Mouse (Mus musculus) forebrain, embryonic 14.5 days (tissue): ENCODE data around the gene Rpia. TPM values are rescaled to one million over a fixed set of nuclear protein-coding genes. Genes with fewer than 3 reads are reported as not detected.
"Not testable (repeated sequence)": the region's sequence is repeated elsewhere in the genome, so short reads cannot be mapped to it uniquely, and the experiment has no call there.

ENCODE experiments used
- ATAC-seq: fragments of 200-750 bp; cut with Nextera tagmentation; 2 replicates; pipeline ENCODE4 v1.8.0; 2017; ENCODE audit warnings: mild to moderate bottlenecking, moderate library complexity
- DNase-seq: peaks from one replicate; pipeline ENCODE4 v3.0.0-alpha.2; 2015; ENCODE audit warnings: low spot score
- H3K27ac ChIP-seq: fragments of 300-500 bp; sonication (generic); 2 replicates; pipeline ENCODE4 v1.5.1; 2014; ENCODE audit warnings: low read depth, mild to moderate bottlenecking, control low read depth, low read length, moderate library complexity
- H3K27me3 ChIP-seq: fragments of 300-500 bp; sonication (generic); replicated peaks from 2 replicates; pipeline ENCODE4 v1.6.1; 2014; ENCODE audit warnings: low read length, control low read depth, mixed read lengths; ENCODE audit not compliant: control insufficient read depth, insufficient read depth
- H3K36me3 ChIP-seq: fragments of 300-500 bp; sonication (generic); 2 replicates; pipeline ENCODE4 v1.6.1; 2014; ENCODE audit warnings: low read length, control low read depth; ENCODE audit not compliant: control insufficient read depth, insufficient read depth
- H3K4me1 ChIP-seq: fragments of 300-500 bp; sonication (generic); 2 replicates; pipeline ENCODE4 v1.6.1; 2014; ENCODE audit warnings: antibody characterized with exemption, low read length, control low read depth; ENCODE audit not compliant: control insufficient read depth, insufficient read depth
- H3K4me2 ChIP-seq: fragments of 300-500 bp; sonication (generic); 2 replicates; pipeline ENCODE4 v1.6.1; 2014; ENCODE audit warnings: mild to moderate bottlenecking, control low read depth, low read length
- H3K4me3 ChIP-seq: fragments of 300-500 bp; sonication (generic); 2 replicates; pipeline ENCODE4 v1.5.1; 2014; ENCODE audit warnings: low read depth, low read length, control low read depth
- H3K9ac ChIP-seq: fragments of 300-500 bp; sonication (generic); 2 replicates; pipeline ENCODE4 v1.6.1; 2014; ENCODE audit warnings: mild to moderate bottlenecking, low read length, control low read depth, moderate library complexity
- H3K9me3 ChIP-seq: fragments of 300-500 bp; sonication (generic); replicated peaks from 2 replicates; pipeline ENCODE4 v1.6.1; 2016; ENCODE audit warnings: low read length, control low read depth, mixed read lengths; ENCODE audit not compliant: control insufficient read depth
- WGBS: fragments of 180-500 bp; shearing (Covaris S2); extraction: QIAGEN DNeasy Blood & Tissue Kit; methylation state at CpG from one replicate; pipeline ENCODE4 v1.1.7; 2014; 5-methylcytosine and 5-hydroxymethylcytosine counted together
- polyA plus RNA-seq: library from polyadenylated mRNA; unstranded; fragments of >200 nt; fragmentation: Nextera tagmentation; extraction: Ambion mirVana; gene quantifications from 2 replicates; pipeline ENCODE4 v1.2.1, GENCODE M21; 2014

The Rpia gene
- polyA plus RNA-seq, 1 experiment from 2014 or later: 2.5 TPM

- peak overlapping the region; percentile 81 for H3K4me2 ChIP-seq
- no peaks in the 10 kb centered on the region for H3K27me3 ChIP-seq
- peak overlapping the region; percentile 64 for H3K9ac ChIP-seq
- ATAC-seq (peak; percentile 97), DNase-seq (peak; percentile 75)
- no peaks in the 10 kb centered on the region for H3K4me1 ChIP-seq
- H3K9me3 ChIP-seq: no peaks in the 10 kb centered on the region
- H3K27ac ChIP-seq: no peak overlapping the region
- H3K36me3 ChIP-seq: no peaks in the 10 kb centered on the region
- 9% methylated on average over 23 of the region's 23 CpGs for WGBS
- H3K4me3 ChIP-seq: peak overlapping the region; percentile 33
Observed at GRCm38 (mm10) chr6:70824085-70824986, 32.3 kb upstream of the Rpia start.

GRCm38 (mm10) chr6:70823277-70823676, 31.2 kb upstream of the Rpia start:
- not testable (repeated sequence) for H3K36me3 ChIP-seq, H3K27ac ChIP-seq, H3K27me3 ChIP-seq, H3K4me1 ChIP-seq, H3K4me3 ChIP-seq, H3K9ac ChIP-seq, H3K4me2 ChIP-seq, H3K9me3 ChIP-seq, ATAC-seq, DNase-seq
- WGBS: 65% methylated on average over 4 of the region's 4 CpGs

DNA sequence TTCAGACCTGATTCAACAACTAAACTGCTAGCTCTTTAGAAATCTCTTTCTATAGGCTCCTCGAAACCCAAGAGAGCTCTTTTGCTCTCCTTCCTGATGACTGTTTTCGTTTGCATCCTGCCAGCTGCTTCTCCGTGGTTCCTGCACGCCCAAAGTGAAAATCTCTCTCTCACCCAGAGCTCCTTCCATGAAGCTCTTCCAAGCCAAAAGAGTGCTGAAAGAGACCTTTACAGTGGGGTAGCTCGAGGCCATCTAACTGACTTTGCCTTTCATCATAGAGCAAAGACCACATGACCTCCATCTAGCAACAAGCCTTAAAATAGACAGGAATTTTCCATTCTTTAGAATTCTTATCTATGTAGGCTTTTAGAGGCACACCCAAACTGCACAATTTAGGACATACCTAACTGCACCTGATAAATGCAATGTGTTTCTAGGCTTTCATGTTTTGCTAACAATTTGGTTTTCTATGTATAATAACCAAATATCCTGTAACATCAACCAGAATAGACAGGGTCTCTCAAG, 30.4 kb upstream of the Rpia start:
- Histone ChIP-seq H3K9me3 (no peaks in the 10 kb centered on the region), H3K36me3 (no peaks in the 10 kb centered on the region), H3K27ac (no peak overlapping the region), H3K27me3 (no peaks in the 10 kb centered on the region), H3K4me2 (no peak overlapping the region), H3K4me3 (no peak overlapping the region), H3K9ac (no peak overlapping the region), H3K4me1 (no peaks in the 10 kb centered on the region)
- DNase-seq: no peak
- no peak for ATAC-seq
- WGBS: 70% methylated on average over 5 of the region's 5 CpGs

GRCm38 (mm10) chr6:70821566-70821965, 29.5 kb upstream of the Rpia start:
- Histone ChIP-seq H3K27me3 (no peaks in the 10 kb centered on the region), H3K4me3 (no peak overlapping the region), H3K36me3 (no peaks in the 10 kb centered on the region), H3K4me1 (no peaks in the 10 kb centered on the region), H3K9me3 (no peaks in the 10 kb centered on the region), H3K9ac (no peak overlapping the region), H3K27ac (no peak overlapping the region), H3K4me2 (no peak overlapping the region)
- no peak for ATAC-seq
- no peak for DNase-seq
- WGBS: 73% methylated on average over 2 of the region's 2 CpGs

DNA sequence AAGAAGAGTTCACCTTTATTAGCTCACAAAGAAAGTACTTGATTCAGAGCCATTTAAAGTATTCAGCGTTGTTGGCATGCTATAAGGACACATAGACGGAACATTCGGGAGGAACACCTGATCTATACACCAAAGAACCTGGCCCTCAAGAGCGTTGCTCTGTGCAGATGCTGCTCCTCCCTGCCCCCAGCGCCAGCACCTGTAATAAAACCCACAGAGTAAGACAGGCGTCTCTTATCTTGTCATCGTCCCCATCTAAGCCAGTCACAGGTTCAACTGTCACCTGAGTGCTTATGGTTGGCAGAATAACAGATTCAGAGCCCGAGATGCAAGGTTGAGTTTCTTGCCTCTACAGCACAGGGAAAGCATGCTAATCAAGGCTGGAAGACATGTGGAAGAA, 23.4 kb upstream of the Rpia start:
- no peaks in the 10 kb centered on the region for H3K27me3 ChIP-seq
- WGBS: 82% methylated on average over 8 of the region's 8 CpGs
- no peak overlapping the region for H3K27ac ChIP-seq

DNA sequence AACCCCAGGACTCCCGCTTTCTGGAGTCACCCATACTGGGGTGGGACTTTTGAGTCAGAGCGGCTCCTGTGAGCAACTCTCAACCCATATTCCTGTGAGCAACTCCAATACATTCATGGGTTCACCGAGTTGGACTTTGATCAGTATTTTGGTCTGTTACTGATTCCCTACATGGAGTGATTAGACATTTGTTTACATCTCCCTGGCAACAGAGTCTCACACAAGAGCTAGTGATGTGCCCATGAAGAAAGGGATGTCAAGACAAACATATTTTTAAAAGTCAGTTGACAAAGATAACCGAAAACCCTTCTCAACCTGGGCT, 22.6 kb upstream of the Rpia start:
- Histone ChIP-seq H3K4me1 (no peaks in the 10 kb centered on the region), H3K4me2 (no peak overlapping the region), H3K27me3 (no peaks in the 10 kb centered on the region), H3K9me3 (no peaks in the 10 kb centered on the region), H3K36me3 (no peaks in the 10 kb centered on the region), H3K4me3 (no peak overlapping the region), H3K9ac (no peak overlapping the region), H3K27ac (no peak overlapping the region)
- DNase-seq: no peak
- WGBS: 94% methylated on average over 4 of the region's 4 CpGs
- no peak for ATAC-seq

More for the DNA sequence above, 23.4 kb upstream of the Rpia start:
- Histone ChIP-seq H3K4me3 (no peak overlapping the region), H3K36me3 (no peaks in the 10 kb centered on the region), H3K9ac (no peak overlapping the region), H3K4me2 (no peak overlapping the region), H3K9me3 (no peaks in the 10 kb centered on the region), H3K4me1 (no peaks in the 10 kb centered on the region)
- ATAC-seq: no peak
- DNase-seq: no peak

- Histone ChIP-seq H3K9ac (no peak overlapping the region), H3K9me3 (no peaks in the 10 kb centered on the region), H3K27me3 (no peaks in the 10 kb centered on the region), H3K4me3 (no peak overlapping the region), H3K27ac (no peak overlapping the region), H3K4me2 (no peak overlapping the region), H3K36me3 (no peaks in the 10 kb centered on the region), H3K4me1 (no peaks in the 10 kb centered on the region)
- DNase-seq (no peak), ATAC-seq (no peak)
- 89% methylated on average over 18 of the region's 18 CpGs for WGBS
Observed at GRCm38 (mm10) chr6:70813921-70814628, 22.0 kb upstream of the Rpia start.

GRCm38 (mm10) chr6:70812526-70812895, 20.5 kb upstream of the Rpia start:
- Histone ChIP-seq H3K9ac (no peak overlapping the region), H3K27me3 (no peaks in the 10 kb centered on the region), H3K27ac (no peak overlapping the region), H3K4me1 (no peaks in the 10 kb centered on the region), H3K9me3 (no peaks in the 10 kb centered on the region), H3K4me3 (no peak overlapping the region), H3K36me3 (no peaks in the 10 kb centered on the region), H3K4me2 (no peak overlapping the region)
- DNase-seq: no peak
- ATAC-seq: no peak
- WGBS: 58% methylated on average over 4 of the region's 4 CpGs
